Mouse (Mus musculus): Measurements from ENCODE around the gene Sec24d.
"Not testable (repeated sequence)": the region's sequence is repeated elsewhere in the genome, so short reads cannot be mapped to it uniquely, and the experiment has no call there.

Sec24d gene

DNA sequence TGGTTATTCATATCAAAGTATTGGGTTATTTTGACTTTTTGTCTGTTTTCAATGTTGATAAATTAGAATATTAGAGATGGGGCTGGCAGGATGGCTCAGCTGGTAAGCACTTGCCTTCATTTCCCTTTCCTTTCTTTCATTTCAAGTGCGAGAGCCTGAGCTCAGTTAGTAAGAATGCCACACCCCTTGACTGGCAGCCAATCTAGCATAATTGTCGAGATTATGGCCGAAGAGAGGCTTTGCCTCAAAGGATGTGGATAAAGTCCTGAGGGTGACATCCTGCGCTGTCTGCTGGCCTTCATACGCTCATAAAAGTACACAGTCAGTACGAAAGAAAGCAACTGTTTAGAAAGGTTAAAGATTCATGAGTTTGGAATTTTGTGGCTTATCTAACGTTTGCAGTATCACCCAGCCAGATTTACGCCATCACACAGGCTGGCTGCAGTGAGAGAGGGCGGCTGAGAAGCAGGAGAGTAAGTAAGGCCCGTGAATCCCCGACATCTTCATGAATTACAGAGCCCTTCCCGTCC lies 71.5 kb downstream of the Sec24d start:
- DNase-seq (ENCODE audit: low spot score): no peak

GRCm38 (mm10) chr3:123341049-123341448 lies 73.8 kb downstream of the Sec24d start:
- no peak for DNase-seq (ENCODE audit: low spot score)

GRCm38 (mm10) chr3:123343690-123344089 lies 76.4 kb downstream of the Sec24d start:
- no peak for DNase-seq (ENCODE audit: low spot score)

GRCm38 (mm10) chr3:123348080-123348802 lies 81.0 kb downstream of the Sec24d start:
- DNase-seq (ENCODE audit: low spot score): no peak

- no peak for DNase-seq (ENCODE audit: low spot score)
Observed at GRCm38 (mm10) chr3:123350602-123351001, 83.3 kb downstream of the Sec24d start.

DNA sequence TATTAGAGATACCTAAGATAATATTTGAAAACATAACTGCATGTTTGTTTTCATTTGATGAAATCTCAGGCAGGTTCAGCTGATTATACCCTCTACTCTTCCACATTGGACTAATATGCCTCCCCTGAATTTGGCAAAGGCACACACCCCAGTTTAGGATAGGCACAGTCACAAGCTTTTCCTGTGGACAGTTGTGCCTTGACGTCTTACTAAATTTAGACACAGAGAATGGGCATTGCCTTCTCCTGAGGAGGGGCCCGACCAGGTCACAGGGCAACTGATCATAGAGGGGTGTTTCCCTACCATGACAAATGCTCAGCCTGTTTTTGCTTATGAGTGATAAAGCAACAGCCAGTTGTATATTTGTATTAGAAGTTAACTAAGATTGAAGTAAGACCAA lies 84.3 kb downstream of the Sec24d start:
- DNase-seq (ENCODE audit: low spot score): no peak

DNA sequence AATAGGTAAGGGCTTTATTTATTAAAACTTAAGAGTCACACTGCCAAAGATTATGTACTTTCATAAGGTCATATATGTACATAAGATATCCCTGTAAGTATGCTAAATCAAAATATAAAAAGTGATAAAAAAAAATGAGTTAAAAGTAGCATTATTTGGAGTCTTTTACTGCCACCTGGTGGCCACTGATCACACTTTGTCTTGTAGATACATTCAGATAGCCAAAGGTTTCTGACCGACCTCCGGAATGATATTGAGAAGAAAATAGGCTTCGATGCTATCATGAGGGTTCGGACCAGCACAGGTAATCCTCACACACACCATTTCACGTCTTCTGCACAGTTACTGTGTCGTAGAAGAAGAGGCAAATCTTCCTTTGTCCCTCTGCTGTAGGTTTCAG lies 85.9 kb downstream of the Sec24d start:
- DNase-seq (ENCODE audit: low spot score): no peak

- no peak for DNase-seq (ENCODE audit: low spot score)
Observed at GRCm38 (mm10) chr3:123353661-123354060, 86.4 kb downstream of the Sec24d start.

DNA sequence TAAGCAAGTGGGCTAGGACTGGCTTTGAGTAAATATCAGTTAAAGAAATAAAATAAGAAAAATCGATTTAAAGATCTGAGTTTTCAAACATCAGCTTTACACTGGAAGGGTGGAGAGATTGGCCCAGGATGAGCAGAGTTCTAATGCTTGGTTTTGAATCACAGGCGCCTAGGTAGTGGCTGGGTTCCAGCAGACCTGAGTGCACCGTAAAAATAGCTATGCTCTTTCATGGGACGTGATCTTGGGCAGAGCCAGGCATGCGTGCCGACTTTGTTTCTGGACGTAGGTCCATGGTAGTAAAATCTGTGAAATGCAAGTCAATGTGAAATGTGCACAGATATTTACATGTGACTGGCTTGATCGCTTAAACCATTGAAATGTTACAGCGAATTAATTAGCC lies 87.1 kb downstream of the Sec24d start:
- DNase-seq (ENCODE audit: low spot score): no peak

- no peak for DNase-seq (ENCODE audit: low spot score)
Observed at GRCm38 (mm10) chr3:123356377-123356991, 89.2 kb downstream of the Sec24d start.

- not testable (repeated sequence) for DNase-seq (ENCODE audit: low spot score)
Observed at GRCm38 (mm10) chr3:123366820-123367219, 99.6 kb downstream of the Sec24d start.

DNA sequence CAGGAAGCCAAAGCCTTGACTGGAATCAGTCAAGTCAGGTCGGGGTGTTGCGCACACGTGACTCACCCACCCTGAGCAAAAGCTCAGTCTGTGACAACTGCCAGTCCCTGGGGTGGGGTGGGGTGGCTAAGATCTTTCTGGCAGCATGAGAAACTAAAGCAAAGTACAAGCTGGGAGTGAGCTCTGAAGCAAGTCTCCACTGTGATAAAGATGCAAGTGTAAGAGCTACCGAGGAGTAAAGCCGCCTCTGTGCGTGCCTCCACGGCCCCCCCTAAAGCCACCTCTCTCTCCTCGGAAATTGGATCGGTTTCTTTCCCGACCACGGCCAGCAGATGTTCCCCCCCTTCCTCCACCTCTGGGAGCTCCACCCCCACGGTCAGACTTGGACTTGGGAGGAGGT lies 101.9 kb downstream of the Sec24d start:
- DNase-seq (ENCODE audit: low spot score): no peak

GRCm38 (mm10) chr3:123370927-123371326 lies 103.7 kb downstream of the Sec24d start:
- DNase-seq (ENCODE audit: low spot score): no peak

- peak; percentile 53 for DNase-seq (ENCODE audit: low spot score)
Observed at GRCm38 (mm10) chr3:123371766-123372535, 104.7 kb downstream of the Sec24d start.

DNA sequence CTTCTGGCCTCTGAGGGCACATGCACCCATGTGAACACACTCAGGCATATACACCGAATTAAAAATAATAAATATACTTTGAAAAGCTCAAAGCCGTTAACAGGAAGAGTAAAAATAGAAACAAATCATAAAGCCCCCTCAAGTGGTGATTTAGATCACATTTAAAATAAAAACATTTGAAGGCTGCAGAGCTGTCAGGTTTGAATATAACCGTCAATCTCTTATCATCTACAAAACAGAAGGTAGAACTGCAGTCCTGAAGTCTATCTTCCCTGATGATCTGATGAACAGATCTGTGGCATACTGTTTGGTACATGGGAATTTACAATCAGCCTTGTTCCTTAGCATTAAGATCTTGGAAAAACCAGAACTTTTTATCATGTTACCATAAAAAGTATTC lies 109.3 kb downstream of the Sec24d start:
- DNase-seq (ENCODE audit: low spot score): no peak

GRCm38 (mm10) chr3:123384435-123384834 lies 117.2 kb downstream of the Sec24d start:
- no peak for DNase-seq (ENCODE audit: low spot score)

- no peak for DNase-seq (ENCODE audit: low spot score)
Observed at GRCm38 (mm10) chr3:123385118-123385485, 117.8 kb downstream of the Sec24d start.

GRCm38 (mm10) chr3:123385486-123386156 lies 118.4 kb downstream of the Sec24d start, which contains the start of gene Mettl14:
Gene Mettl14, minus strand, starts transcription at chr3:123386108.
- peak; percentile 96 for DNase-seq (ENCODE audit: low spot score)

GRCm38 (mm10) chr3:123386157-123386780 lies 119.0 kb downstream of the Sec24d start:
- not testable (repeated sequence) for DNase-seq (ENCODE audit: low spot score)

- DNase-seq (ENCODE audit: low spot score): no peak
Observed at GRCm38 (mm10) chr3:123391180-123391579, 123.9 kb downstream of the Sec24d start.

DNA sequence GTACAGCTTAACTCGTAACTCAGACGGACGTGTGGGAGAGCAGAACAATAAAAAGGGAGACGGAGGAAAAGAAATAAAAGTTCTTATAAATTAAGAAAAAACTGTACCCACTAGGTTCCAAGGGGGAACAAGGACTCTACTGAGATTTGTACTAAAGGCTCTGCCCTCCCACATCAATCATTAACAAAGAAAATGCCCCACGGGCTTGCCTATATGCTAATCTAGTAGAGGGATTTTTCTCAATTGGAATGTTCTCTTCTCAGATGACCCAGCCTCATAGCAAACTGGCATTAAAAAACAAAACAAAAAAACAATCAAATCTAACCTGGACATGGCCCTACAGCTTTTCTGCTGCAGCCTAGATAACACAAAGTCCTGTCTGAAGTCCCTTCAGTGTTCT lies 128.4 kb downstream of the Sec24d start:
- no peak for DNase-seq (ENCODE audit: low spot score)
